Mouse (Mus musculus) kidney, adult 2 months (tissue): Measurements from ENCODE around the gene Ccdc24.

ENCODE experiments used
- CTCF ChIP-seq: fragments of 200-500 bp; conservative IDR thresholded peaks from 2 replicates; pipeline ENCODE4 v1.5.1; 2011; ENCODE audit warnings: low read depth, mild to moderate bottlenecking, control low read depth, low read length, moderate library complexity, mixed read lengths; ENCODE audit not compliant: insufficient read depth, insufficient read length
- POLR2A ChIP-seq: fragments of 200-500 bp; IDR thresholded peaks from one replicate; pipeline ENCODE4 v1.6.1; 2011; ENCODE audit warnings: low read depth, low read length, control low read depth

- TF ChIP-seq CTCF (no peak), POLR2A (no peak)
Measured at GRCm38 (mm10) chr4:117885994-117886393, 13.6 kb upstream of the Ccdc24 start.
